Mouse (Mus musculus) A20 (cell line): ENCODE measurements around the gene Gm37240.

Source experiments
- DNase-seq: peaks from one replicate; pipeline ENCODE4 v3.0.0-alpha.2; 2011; ENCODE audit warnings: low read depth, low spot score

Gene Gm37240

GRCm38 (mm10) chr3:85749348-85749747 is 138.0 kb downstream of the Gm37240 start:
- DNase-seq, result no peak

GRCm38 (mm10) chr3:85748863-85749262 is 138.5 kb downstream of the Gm37240 start:
- no peak for DNase-seq

- peak; percentile 17 for DNase-seq
Observed at GRCm38 (mm10) chr3:85746116-85746515, 141.2 kb downstream of the Gm37240 start.

- no peak for DNase-seq
Observed at GRCm38 (mm10) chr3:85741767-85742166, 145.6 kb downstream of the Gm37240 start.

- DNase-seq, result no peak
Observed at GRCm38 (mm10) chr3:85738591-85738990, 148.7 kb downstream of the Gm37240 start.

- no peak for DNase-seq
Observed at GRCm38 (mm10) chr3:85733939-85734729, 153.2 kb downstream of the Gm37240 start.

- DNase-seq, result no peak
Observed at GRCm38 (mm10) chr3:85727171-85727570, 160.1 kb downstream of the Gm37240 start.

- DNase-seq, result no peak
Observed at GRCm38 (mm10) chr3:85725971-85726370, 161.3 kb downstream of the Gm37240 start.

GRCm38 (mm10) chr3:85725110-85725509 is 162.2 kb downstream of the Gm37240 start:
- DNase-seq, result no peak

- DNase-seq, result no peak
Observed at GRCm38 (mm10) chr3:85722581-85722980, 164.7 kb downstream of the Gm37240 start.

GRCm38 (mm10) chr3:85715764-85716297 is 171.5 kb downstream of the Gm37240 start:
- DNase-seq, result no peak

- DNase-seq, result peak; percentile 88
Observed at GRCm38 (mm10) chr3:85713936-85714709, 173.2 kb downstream of the Gm37240 start.

GRCm38 (mm10) chr3:85710695-85711094 is 176.6 kb downstream of the Gm37240 start:
- no peak for DNase-seq

- peak; percentile 69 for DNase-seq
Observed at GRCm38 (mm10) chr3:85707421-85707820, 179.9 kb downstream of the Gm37240 start.

GRCm38 (mm10) chr3:85703141-85703882 is 184.0 kb downstream of the Gm37240 start:
- DNase-seq, result no peak

- no peak for DNase-seq
Observed at GRCm38 (mm10) chr3:85698496-85698895, 188.8 kb downstream of the Gm37240 start.

- DNase-seq, result no peak
Observed at GRCm38 (mm10) chr3:85695056-85695455, 192.3 kb downstream of the Gm37240 start.

- peak; percentile 80 for DNase-seq
Observed at GRCm38 (mm10) chr3:85693013-85693412, 194.3 kb downstream of the Gm37240 start.

- DNase-seq, result peak; percentile 40
Observed at GRCm38 (mm10) chr3:85691134-85691533, 196.2 kb downstream of the Gm37240 start.

GRCm38 (mm10) chr3:85688341-85688740 is 199.0 kb downstream of the Gm37240 start:
- no peak for DNase-seq

- DNase-seq, result no peak
Observed at GRCm38 (mm10) chr3:85685271-85685670, 202.0 kb downstream of the Gm37240 start.

- no peak for DNase-seq
Observed at GRCm38 (mm10) chr3:85683618-85684017, 203.7 kb downstream of the Gm37240 start.
